Mouse (Mus musculus) forebrain, embryonic 15.5 days (tissue): ENCODE measurements around the gene Ipo13. TPM values are rescaled to one million over a fixed set of nuclear protein-coding genes. Genes with fewer than 3 reads are reported as not detected.

Source experiments
- ATAC-seq: fragments of 200-750 bp; cut with Nextera tagmentation; replicated peaks from 2 replicates; pipeline ENCODE4 v1.8.0; 2017; ENCODE audit warnings: mild to moderate bottlenecking, moderate TSS enrichment, moderate library complexity
- H3K27ac ChIP-seq: fragments of 300-500 bp; sonication (generic); replicated peaks from 2 replicates; pipeline ENCODE4 v1.5.1; 2015; ENCODE audit warnings: mild to moderate bottlenecking, inconsistent platforms
- H3K27me3 ChIP-seq: fragments of 300-500 bp; sonication (generic); 2 replicates; pipeline ENCODE4 v1.6.1; 2015; ENCODE audit warnings: inconsistent platforms
- H3K36me3 ChIP-seq: fragments of 300-500 bp; sonication (generic); 2 replicates; pipeline ENCODE4 v1.6.1; 2015; ENCODE audit warnings: mild to moderate bottlenecking, inconsistent platforms
- H3K4me1 ChIP-seq: fragments of 300-500 bp; sonication (generic); 2 replicates; pipeline ENCODE4 v1.6.1; 2015; ENCODE audit warnings: inconsistent platforms
- H3K4me2 ChIP-seq: fragments of 300-500 bp; sonication (generic); replicated peaks from 2 replicates; pipeline ENCODE4 v1.6.1; 2015; ENCODE audit warnings: mild to moderate bottlenecking, inconsistent platforms
- H3K4me3 ChIP-seq: fragments of 300-500 bp; sonication (generic); 2 replicates; pipeline ENCODE4 v1.5.1; 2015; ENCODE audit warnings: mild to moderate bottlenecking, inconsistent platforms
- H3K9ac ChIP-seq: fragments of 300-500 bp; sonication (generic); replicated peaks from 2 replicates; pipeline ENCODE4 v1.6.1; 2015; ENCODE audit warnings: mild to moderate bottlenecking, inconsistent platforms
- H3K9me3 ChIP-seq: fragments of 300-500 bp; sonication (generic); 2 replicates; pipeline ENCODE4 v1.6.1; 2016; ENCODE audit warnings: inconsistent platforms
- WGBS: fragments of 180-500 bp; shearing (Covaris S2); methylation state at CpG from one replicate; pipeline ENCODE4 v1.1.7; 2015; ENCODE audit warnings: mixed read lengths; 5-methylcytosine and 5-hydroxymethylcytosine counted together
- polyA plus RNA-seq: library from polyadenylated mRNA; unstranded; fragments of >200 nt; fragmentation: Nextera tagmentation; extraction: Ambion mirVana; gene quantifications from 2 replicates; pipeline ENCODE4 v1.2.1, GENCODE M21; 2015

Ipo13 gene
- polyA plus RNA-seq, 1 experiment from 2014 or later = 69.3 TPM

GRCm38 (mm10) chr4:117852152-117852868 lies 62.5 kb downstream of the Ipo13 start:
- H3K4me3 ChIP-seq = no peak overlapping the region
- H3K4me2 ChIP-seq = no peak overlapping the region
- ATAC-seq = no peak
- H3K9me3 ChIP-seq = no peaks in the 10 kb centered on the region
- peaks cover 15% of the 10 kb centered on the region; the same call in 1 of the 2 replicates for H3K4me1 ChIP-seq
- no peaks in the 10 kb centered on the region for H3K27me3 ChIP-seq
- WGBS = 86% methylated on average over 10 of the region's 10 CpGs
- H3K36me3 ChIP-seq = no peaks in the 10 kb centered on the region
- no peak overlapping the region for H3K27ac ChIP-seq
- no peak overlapping the region for H3K9ac ChIP-seq

- no peak for ATAC-seq
- 78% methylated on average over 7 of the region's 7 CpGs for WGBS
- no peaks in the 10 kb centered on the region for H3K36me3 ChIP-seq
These were observed 63.9 kb downstream of the Ipo13 start for GRCm38 (mm10) chr4:117850871-117851270.

GRCm38 (mm10) chr4:117850176-117850575 lies 64.6 kb downstream of the Ipo13 start:
- H3K9me3 ChIP-seq = no peaks in the 10 kb centered on the region
- ATAC-seq = no peak
- no peaks in the 10 kb centered on the region for H3K27me3 ChIP-seq
- no peaks in the 10 kb centered on the region for H3K36me3 ChIP-seq
- no peak overlapping the region for H3K4me3 ChIP-seq
- H3K27ac ChIP-seq = no peak overlapping the region
- H3K9ac ChIP-seq = no peak overlapping the region
- H3K4me1 ChIP-seq = peaks cover 15% of the 10 kb centered on the region; the same call in 1 of the 2 replicates
- WGBS = 67% methylated on average over 7 of the region's 7 CpGs
- H3K4me2 ChIP-seq = no peak overlapping the region

More at GRCm38 (mm10) chr4:117850871-117851270, 63.9 kb downstream of the Ipo13 start:
- Histone ChIP-seq H3K27ac (no peak overlapping the region), H3K9me3 (no peaks in the 10 kb centered on the region), H3K9ac (no peak overlapping the region), H3K27me3 (no peaks in the 10 kb centered on the region), H3K4me3 (no peak overlapping the region), H3K4me1 (peaks cover 15% of the 10 kb centered on the region; the same call in 1 of the 2 replicates), H3K4me2 (no peak overlapping the region)

- Histone ChIP-seq H3K27ac (no peak overlapping the region), H3K9me3 (no peaks in the 10 kb centered on the region), H3K36me3 (no peaks in the 10 kb centered on the region), H3K4me3 (no peak overlapping the region), H3K27me3 (no peaks in the 10 kb centered on the region), H3K4me2 (no peak overlapping the region), H3K4me1 (peaks cover 15% of the 10 kb centered on the region; the same call in 1 of the 2 replicates), H3K9ac (no peak overlapping the region)
- ATAC-seq = no peak
- 17% methylated on average over 5 of the region's 5 CpGs for WGBS
These were observed 65.3 kb downstream of the Ipo13 start for GRCm38 (mm10) chr4:117849506-117849905.

- H3K9ac ChIP-seq = no peak overlapping the region
- H3K27ac ChIP-seq = no peak overlapping the region
- WGBS = 42% methylated on average over 17 of the region's 17 CpGs
These were observed 65.7 kb downstream of the Ipo13 start for GRCm38 (mm10) chr4:117849063-117849462.

GRCm38 (mm10) chr4:117847011-117847410 lies 67.8 kb downstream of the Ipo13 start:
- Histone ChIP-seq H3K4me3 (no peak overlapping the region), H3K9me3 (no peaks in the 10 kb centered on the region), H3K4me1 (peaks cover 15% of the 10 kb centered on the region; the same call in 1 of the 2 replicates), H3K27me3 (no peaks in the 10 kb centered on the region), H3K9ac (no peak overlapping the region), H3K4me2 (no peak overlapping the region), H3K36me3 (no peaks in the 10 kb centered on the region), H3K27ac (no peak overlapping the region)
- peak; percentile 41; the same call in 1 of the 2 replicates for ATAC-seq
- 15% methylated on average over 2 of the region's 2 CpGs for WGBS

More at GRCm38 (mm10) chr4:117849063-117849462, 65.7 kb downstream of the Ipo13 start:
- Histone ChIP-seq H3K4me2 (no peak overlapping the region), H3K27me3 (no peaks in the 10 kb centered on the region), H3K4me1 (peaks cover 15% of the 10 kb centered on the region; the same call in 1 of the 2 replicates), H3K9me3 (no peaks in the 10 kb centered on the region), H3K36me3 (no peaks in the 10 kb centered on the region), H3K4me3 (no peak overlapping the region)
- ATAC-seq = no peak

GRCm38 (mm10) chr4:117846261-117846660 lies 68.5 kb downstream of the Ipo13 start:
- Histone ChIP-seq H3K36me3 (no peaks in the 10 kb centered on the region), H3K27ac (no peak overlapping the region), H3K9ac (no peak overlapping the region), H3K4me2 (no peak overlapping the region), H3K4me1 (peaks cover 15% of the 10 kb centered on the region; the same call in 1 of the 2 replicates), H3K4me3 (no peak overlapping the region), H3K9me3 (no peaks in the 10 kb centered on the region), H3K27me3 (no peaks in the 10 kb centered on the region)
- 95% methylated on average over 4 of the region's 4 CpGs for WGBS
- ATAC-seq = no peak

GRCm38 (mm10) chr4:117845316-117845715 lies 69.5 kb downstream of the Ipo13 start:
- ATAC-seq = no peak

More at GRCm38 (mm10) chr4:117845316-117845715, 69.5 kb downstream of the Ipo13 start:
- Histone ChIP-seq H3K9me3 (no peaks in the 10 kb centered on the region), H3K4me3 (no peak overlapping the region), H3K4me2 (no peak overlapping the region), H3K27me3 (no peaks in the 10 kb centered on the region), H3K4me1 (peaks cover 15% of the 10 kb centered on the region; the same call in 1 of the 2 replicates), H3K36me3 (no peaks in the 10 kb centered on the region), H3K27ac (no peak overlapping the region), H3K9ac (no peak overlapping the region)
- 80% methylated on average over 11 of the region's 11 CpGs for WGBS

Other genes with a start within 250 kb of the Ipo13 start
- 78.7 and 81.2 TPM in 2 replicates for gene Dmap1, start 232.7 kb downstream of the Ipo13 start, polyA plus RNA-seq
- gene Gm12845, start 190.6 kb downstream of the Ipo13 start, polyA plus RNA-seq = not detected in 2 replicates
- gene Klf17, start 149.4 kb downstream of the Ipo13 start, polyA plus RNA-seq = not detected in 2 replicates
- 9.0 and 11.3 TPM in 2 replicates for gene Slc6a9, start 80.5 kb downstream of the Ipo13 start, polyA plus RNA-seq
- gene Ccdc24, start 42.4 kb downstream of the Ipo13 start, polyA plus RNA-seq = 1.1 and 1.7 TPM in 2 replicates
- gene B4galt2, start 31.5 kb downstream of the Ipo13 start, polyA plus RNA-seq = 45.2 and 52.6 TPM in 2 replicates
- gene Atp6v0b, start 27.7 kb downstream of the Ipo13 start, polyA plus RNA-seq = 460 and 461 TPM in 2 replicates
- 26.8 and 29.4 TPM in 2 replicates for gene Dph2, start 23.0 kb downstream of the Ipo13 start, polyA plus RNA-seq
- 0.10 and 0.28 TPM in 2 replicates for gene Artn, start 14.8 kb upstream of the Ipo13 start, polyA plus RNA-seq
- 11.3 and 12.3 TPM in 2 replicates for gene St3gal3, start 219.9 kb upstream of the Ipo13 start, polyA plus RNA-seq